In the genomic region with DNA sequence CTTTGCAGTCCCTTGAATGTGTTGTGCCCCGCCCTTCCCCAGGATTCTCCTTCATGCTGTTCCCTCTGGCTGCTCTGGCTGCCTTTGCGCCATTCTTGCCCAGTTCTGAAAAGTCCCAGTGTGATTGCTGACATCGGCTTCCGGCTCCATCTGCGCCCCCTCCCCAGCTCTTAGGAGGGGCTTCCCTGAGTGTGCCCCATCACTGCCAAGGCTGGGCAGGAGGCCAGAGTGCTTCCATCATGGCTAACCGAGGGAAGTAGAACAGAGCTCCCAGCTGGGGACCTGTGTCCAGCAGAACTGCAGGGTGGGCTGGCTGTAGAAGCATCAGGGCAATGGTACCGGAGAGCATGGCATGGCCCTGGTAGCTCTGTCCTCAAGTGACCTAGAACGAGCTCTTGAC, we compare ENCODE assay signal across 16 mouse cellular contexts. TPM values are rescaled to one million over a fixed set of nuclear protein-coding genes. Genes with fewer than 3 reads are reported as not detected.
A peak's percentile ranks its signal among the peaks of the same experiment; 100 is the strongest.
DNase-seq lines count a peak whose midpoint lies in the region; ATAC-seq and TF ChIP-seq lines count a peak whose summit lies in the region.
"Had no signal": no experiment of that assay in that cellular context is flagged by ENCODE, and none has a peak within 500 bp of the region (broad histone marks: within the 10 kb centered on the region; RNA-seq: fewer than 3 reads in every experiment).

No protein-coding gene starts in this region.

- no peak overlapping the region for H3K4me2 ChIP-seq in heart, embryonic 14.5 days (ENCODE audit: low read length)
- no peak overlapping the region for H3K4me2 ChIP-seq in midbrain, embryonic 14.5 days (ENCODE audit: low read length)
- H3K4me2 ChIP-seq in midbrain, embryonic 11.5 days = no peak overlapping the region
- no peak overlapping the region for H3K4me2 ChIP-seq in midbrain, embryonic 15.5 days
- H3K4me2 ChIP-seq: midbrain, embryonic 12.5 days had no signal

- WGBS in heart, embryonic 14.5 days = 68% methylated on average over 8 of the region's 8 CpGs
- WGBS in midbrain, embryonic 14.5 days = 77% methylated on average over 8 of the region's 8 CpGs
- WGBS in midbrain, embryonic 11.5 days = 84% methylated on average over 8 of the region's 8 CpGs
- WGBS in cerebellum, adult 2 months = 12% methylated on average over 8 of the region's 8 CpGs
- 67% methylated on average over 8 of the region's 8 CpGs for WGBS in midbrain, embryonic 15.5 days

- H3K27me3 ChIP-seq in heart, embryonic 14.5 days (ENCODE audit: control insufficient read depth, insufficient read depth, low read length) = no peaks in the 10 kb centered on the region
- no peaks in the 10 kb centered on the region for H3K27me3 ChIP-seq in midbrain, embryonic 14.5 days (ENCODE audit: control insufficient read depth, insufficient read depth, low read length)
- no peaks in the 10 kb centered on the region for H3K27me3 ChIP-seq in midbrain, embryonic 11.5 days (ENCODE audit: control insufficient read depth, insufficient read depth, low read length)
- H3K27me3 ChIP-seq in cerebellum, adult 2 months (ENCODE audit: control insufficient read depth, insufficient read depth, low read length) = no peaks in the 10 kb centered on the region
- no peaks in the 10 kb centered on the region for H3K27me3 ChIP-seq in midbrain, embryonic 15.5 days (replicated peaks)

- H3K9ac ChIP-seq in heart, embryonic 14.5 days (ENCODE audit: low read length) = no peak overlapping the region
- no peak overlapping the region for H3K9ac ChIP-seq in midbrain, embryonic 14.5 days (replicated peaks; ENCODE audit: low read length)
- no peak overlapping the region for H3K9ac ChIP-seq in midbrain, embryonic 11.5 days (ENCODE audit: low read length)
- no peak overlapping the region for H3K9ac ChIP-seq in midbrain, embryonic 15.5 days
- H3K9ac ChIP-seq: liver, embryonic 14.5 days; midbrain, embryonic 12.5 days had no signal

- no peaks in the 10 kb centered on the region for H3K4me1 ChIP-seq in heart, embryonic 14.5 days (ENCODE audit: control insufficient read depth in 2 of 2, insufficient read depth in 2 of 2, low read length in 2 of 2)
- H3K4me1 ChIP-seq in midbrain, embryonic 14.5 days (ENCODE audit: control insufficient read depth, insufficient read depth, low read length) = 0 out of 2 replicates have a peak, but pooled peaks cover 4% of the 10 kb centered on the region
- no peaks in the 10 kb centered on the region for H3K4me1 ChIP-seq in midbrain, embryonic 11.5 days (ENCODE audit: control insufficient read depth, insufficient read depth, low read length)
- H3K4me1 ChIP-seq in cerebellum, adult 2 months (ENCODE audit: control insufficient read depth, insufficient read depth, low read length) = peaks cover 3% of the 10 kb centered on the region
- H3K4me1 ChIP-seq in midbrain, embryonic 15.5 days = no peaks in the 10 kb centered on the region
- H3K4me1 ChIP-seq: midbrain, embryonic 12.5 days had no signal

- TF ChIP-seq POLR2A in cerebellum, adult 2 months (IDR thresholded peaks at IDR 0.05; ENCODE audit: borderline replicate concordance, insufficient read depth, low read length) = no peak

- DNase-seq in heart, adult 8-10 months (ENCODE audit: low spot score) = no peak
- peak; percentile 63 for DNase-seq in midbrain, embryonic 14.5 days
- DNase-seq in midbrain, embryonic 11.5 days (ENCODE audit: low spot score, missing footprints) = no peak
- peak; percentile 49 to 53 for DNase-seq in cerebellum, adult 2 months
- DNase-seq in kidney, postnatal 36 days = no peak
- no peak for DNase-seq in kidney, postnatal 10 days
- DNase-seq: adrenal gland, adult 2 months; gastrocnemius, postnatal 36 days; heart, postnatal 36 days had no signal

- H3K9me3 ChIP-seq in heart, embryonic 14.5 days (ENCODE audit: control insufficient read depth, low read length) = 0 out of 2 replicates have a peak, but pooled peaks cover under 1% of the 10 kb centered on the region
- H3K9me3 ChIP-seq in midbrain, embryonic 14.5 days (ENCODE audit: control insufficient read depth, low read length) = no peaks in the 10 kb centered on the region
- H3K9me3 ChIP-seq in midbrain, embryonic 11.5 days (ENCODE audit: control insufficient read depth, low read length) = no peaks in the 10 kb centered on the region
- no peaks in the 10 kb centered on the region for H3K9me3 ChIP-seq in midbrain, embryonic 15.5 days
- H3K9me3 ChIP-seq: midbrain, embryonic 12.5 days had no signal

- no peaks in the 10 kb centered on the region for H3K36me3 ChIP-seq in heart, embryonic 14.5 days (ENCODE audit: control insufficient read depth, insufficient read depth, low read length)
- H3K36me3 ChIP-seq in midbrain, embryonic 14.5 days (ENCODE audit: control insufficient read depth, insufficient read depth, low read length) = no peaks in the 10 kb centered on the region; the same call in 1 of the 2 replicates
- H3K36me3 ChIP-seq in midbrain, embryonic 11.5 days (ENCODE audit: control insufficient read depth, insufficient read depth, low read length) = no peaks in the 10 kb centered on the region
- H3K36me3 ChIP-seq in midbrain, embryonic 15.5 days (replicated peaks) = no peaks in the 10 kb centered on the region
- H3K36me3 ChIP-seq: midbrain, embryonic 12.5 days had no signal

- peak; percentile 41; the same call in 1 of the 2 replicates for ATAC-seq in heart, embryonic 14.5 days (ENCODE audit: insufficient number of reproducible peaks, insufficient read depth, low FRiP score, low read depth)
- ATAC-seq in midbrain, embryonic 14.5 days (ENCODE audit: low FRiP score, low TSS enrichment) = no peak
- no peak for ATAC-seq in midbrain, embryonic 11.5 days (ENCODE audit: low FRiP score)
- ATAC-seq in midbrain, embryonic 15.5 days (replicated peaks) = peak; percentile 37; the same call in 1 of the 2 replicates
- ATAC-seq: CD4-positive, CD25-positive, alpha-beta regulatory T cell, adult 4 months; Patski had no signal

- H3K4me3 ChIP-seq in heart, embryonic 14.5 days (ENCODE audit: control insufficient read depth in 1 of 2, insufficient read depth in 1 of 2, low read depth in 1 of 2, low read length in 2 of 2) = no peak overlapping the region
- H3K4me3 ChIP-seq in midbrain, embryonic 14.5 days (replicated peaks; ENCODE audit: low read depth, low read length) = no peak overlapping the region
- no peak overlapping the region for H3K4me3 ChIP-seq in midbrain, embryonic 11.5 days (ENCODE audit: low read depth, low read length)
- no peak overlapping the region for H3K4me3 ChIP-seq in cerebellum, adult 2 months (replicated peaks; ENCODE audit: insufficient read depth, low read depth, low read length)
- H3K4me3 ChIP-seq in midbrain, embryonic 15.5 days = no peak overlapping the region
- H3K4me3 ChIP-seq: midbrain, embryonic 12.5 days had no signal

- no peak for TF ChIP-seq CTCF in cerebellum, adult 2 months (IDR thresholded peaks at IDR 0.05; ENCODE audit: borderline replicate concordance, insufficient read depth, low read depth, low read length)

- H3K27ac ChIP-seq in heart, embryonic 14.5 days (replicated peaks in 1 of 2; ENCODE audit: control insufficient read depth in 1 of 2, insufficient read depth in 1 of 2, low read depth in 2 of 2, low read length in 2 of 2) = no peak overlapping the region
- no peak overlapping the region for H3K27ac ChIP-seq in midbrain, embryonic 14.5 days (replicated peaks; ENCODE audit: low read depth, low read length)
- H3K27ac ChIP-seq in midbrain, embryonic 11.5 days (ENCODE audit: low read depth, low read length) = no peak overlapping the region
- 0 out of 2 replicates have a peak overlapping the region, but pooled peaks have one; percentile 12 for H3K27ac ChIP-seq in cerebellum, adult 2 months (ENCODE audit: insufficient read depth, low read length)
- no peak overlapping the region for H3K27ac ChIP-seq in midbrain, embryonic 15.5 days
- H3K27ac ChIP-seq: kidney, postnatal 0 days; liver, embryonic 14.5 days; midbrain, embryonic 12.5 days had no signal

RNA-seq across cellular contexts. Expression of gene Frrs1l, which starts 14.8 kb away (rescaled TPM):
- 0.12 and 0.23 TPM in 2 replicates for polyA plus RNA-seq in heart, embryonic 14.5 days (2014; fragmentation: Nextera tagmentation; extraction: Ambion mirVana)
- under 1 TPM; 0.09 to 0.23 (median 0.10) TPM for total RNA-seq in heart, adult 8-10 months (2022)
- polyA plus RNA-seq in midbrain, embryonic 14.5 days (2014; fragmentation: Nextera tagmentation; extraction: Ambion mirVana) = 21.3 and 24.3 TPM in 2 replicates
- polyA plus RNA-seq in midbrain, embryonic 11.5 days (2014; fragmentation: Nextera tagmentation; extraction: Ambion mirVana) = 6.2 and 6.4 TPM in 2 replicates
- 102 and 111 TPM in 2 replicates for polyA plus RNA-seq in cerebellum, adult 2 months (2012; rRNA removed)
- 19.5 and 21.8 TPM in 2 replicates for polyA plus RNA-seq in midbrain, embryonic 15.5 days (2015; fragmentation: Nextera tagmentation; extraction: Ambion mirVana)
- total RNA-seq: gastrocnemius, postnatal 36 days had no signal
- polyA plus RNA-seq: CD4-positive, CD25-positive, alpha-beta regulatory T cell, adult 4 months; Patski had no signal

RNA-seq across cellular contexts. Expression of gene Tmem245, which starts 57.8 kb away (rescaled TPM):
- polyA plus RNA-seq in heart, embryonic 14.5 days (2014; fragmentation: Nextera tagmentation; extraction: Ambion mirVana) = 21.6 and 22.7 TPM in 2 replicates
- total RNA-seq in heart, adult 8-10 months (2022) = 100 to 1,000 TPM in 1 of 4 experiments, 10 to 100 TPM in 3; 84.8 to 104 (median 93.0) TPM
- 9.2 and 10.1 TPM in 2 replicates for polyA plus RNA-seq in midbrain, embryonic 14.5 days (2014; fragmentation: Nextera tagmentation; extraction: Ambion mirVana)
- 6.8 TPM in 2 replicates for polyA plus RNA-seq in midbrain, embryonic 11.5 days (2014; fragmentation: Nextera tagmentation; extraction: Ambion mirVana)
- polyA plus RNA-seq in cerebellum, adult 2 months (2012; rRNA removed) = 11.0 and 11.5 TPM in 2 replicates
- polyA plus RNA-seq in midbrain, embryonic 15.5 days (2015; fragmentation: Nextera tagmentation; extraction: Ambion mirVana) = 10.4 and 12.5 TPM in 2 replicates

Comparison
In these comparisons a context has a peak if more than half of its experiments do, and no peak if none do; other contexts are left out.
1. ATAC-seq: peak in heart, embryonic 14.5 days (single experiment) and midbrain, embryonic 15.5 days (single experiment); none in midbrain, embryonic 14.5 days (single experiment) and midbrain, embryonic 11.5 days (single experiment).
2. DNase-seq: peak in midbrain, embryonic 14.5 days (single experiment) and cerebellum, adult 2 months (2 of 2); none in heart, adult 8-10 months (single experiment), midbrain, embryonic 11.5 days (single experiment), kidney, postnatal 36 days (0 of 2) and kidney, postnatal 10 days (single experiment).